Mouse (Mus musculus): Measurements from ENCODE around the gene Pea15a. TPM values are rescaled to one million over a fixed set of nuclear protein-coding genes. Genes with fewer than 3 reads are reported as not detected.

The Pea15a gene
- polyA plus RNA-seq, 1 experiment from 2014 or later = 91.8 TPM

DNA sequence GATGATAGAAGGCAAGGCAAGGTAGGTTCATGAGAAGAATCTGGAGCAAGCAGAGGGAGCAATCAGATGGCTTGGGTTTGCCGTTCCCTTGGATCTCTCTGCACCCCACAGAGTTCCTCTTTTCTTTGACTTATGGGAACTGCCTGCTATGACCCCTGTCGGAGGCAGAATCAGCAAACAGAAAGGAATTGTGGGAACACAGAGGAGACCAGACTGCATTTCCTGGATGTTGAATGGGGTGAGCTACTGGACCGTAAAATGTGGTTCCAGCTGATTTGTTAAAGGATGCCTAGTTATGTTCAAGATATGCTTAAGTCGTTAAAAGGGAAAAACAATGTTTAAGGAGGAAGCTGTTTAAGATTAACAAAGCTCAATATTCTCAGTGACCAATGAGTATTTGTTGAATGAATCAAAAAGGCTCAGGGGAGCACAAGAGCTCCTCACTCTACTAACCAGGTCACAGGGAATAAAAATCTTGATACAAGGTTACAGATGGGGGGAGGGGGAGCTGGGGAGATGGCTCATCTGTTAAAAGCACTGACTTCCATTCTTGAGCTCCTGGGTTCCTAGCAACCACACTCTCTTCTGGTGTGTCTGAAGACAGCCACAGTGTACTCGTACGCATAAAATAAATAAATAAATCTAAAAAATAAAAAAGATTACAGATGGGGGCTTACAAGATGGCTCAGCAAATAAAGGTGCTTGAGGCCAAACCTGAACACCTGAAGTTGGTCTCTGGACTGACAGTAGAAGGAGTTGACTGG lies 34.5 kb upstream of the Pea15a start:
- Histone ChIP-seq H3K9me3 (replicated peaks; ENCODE audit: low read length) (no peaks in the 10 kb centered on the region), H3K4me3 (replicated peaks; ENCODE audit: low read depth, low read length) (no peak overlapping the region), H3K36me3 (ENCODE audit: insufficient read depth, low read length) (no peaks in the 10 kb centered on the region), H3K4me2 (ENCODE audit: low read length) (no peak overlapping the region), H3K4me1 (replicated peaks; ENCODE audit: insufficient read depth, low read length) (peaks cover 8% of the 10 kb centered on the region; the same call in 1 of the 2 replicates), H3K27ac (peak overlapping the region; percentile 71), H3K27me3 (ENCODE audit: insufficient read depth, low read length) (no peaks in the 10 kb centered on the region), H3K9ac (ENCODE audit: low read depth, low read length) (no peak overlapping the region)
- 37% methylated on average over 6 of the region's 6 CpGs for WGBS
- ATAC-seq (replicated peaks; ENCODE audit: low FRiP score, low read depth) (no peak; the same call in 1 of the 2 replicates), DNase-seq (ENCODE audit: low spot score) (peak; percentile 52)
- peak; percentile 22; the same call in 1 of the 2 replicates for TF ChIP-seq CTCF (IDR thresholded peaks at IDR 0.05; ENCODE audit: low read depth)

DNA sequence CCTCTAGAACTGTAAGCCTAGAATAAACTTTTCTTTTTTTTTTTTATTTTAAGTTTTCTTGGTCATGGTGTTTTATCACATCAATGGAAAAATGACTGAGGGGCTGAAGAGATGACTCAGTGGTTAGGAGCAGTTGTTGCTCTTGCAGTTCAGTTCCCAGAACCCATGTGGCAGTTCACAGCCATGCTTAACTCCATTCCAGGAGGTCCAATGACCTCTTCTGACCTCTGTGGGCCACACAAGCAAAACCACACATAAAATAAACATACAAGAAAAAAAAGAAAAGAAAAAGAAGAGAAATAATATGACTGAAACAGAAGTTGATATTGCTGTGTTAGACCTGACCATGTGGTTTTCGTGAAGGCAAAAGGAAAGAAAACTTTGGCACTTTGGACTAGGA lies 22.6 kb upstream of the Pea15a start:
- DNase-seq (ENCODE audit: low spot score) (no peak), ATAC-seq (replicated peaks; ENCODE audit: low FRiP score, low read depth) (no peak)
- Histone ChIP-seq H3K27ac (no peak overlapping the region), H3K4me2 (ENCODE audit: low read length) (no peak overlapping the region), H3K27me3 (ENCODE audit: insufficient read depth, low read length) (no peaks in the 10 kb centered on the region), H3K36me3 (ENCODE audit: insufficient read depth, low read length) (no peaks in the 10 kb centered on the region), H3K4me3 (replicated peaks; ENCODE audit: low read depth, low read length) (no peak overlapping the region), H3K9me3 (replicated peaks; ENCODE audit: low read length) (no peaks in the 10 kb centered on the region), H3K9ac (ENCODE audit: low read depth, low read length) (no peak overlapping the region), H3K4me1 (replicated peaks; ENCODE audit: insufficient read depth, low read length) (no peaks in the 10 kb centered on the region)
- TF ChIP-seq CTCF (IDR thresholded peaks at IDR 0.05; ENCODE audit: low read depth) = no peak
- WGBS = 78% methylated on average over 1 of the region's 1 CpGs

DNA sequence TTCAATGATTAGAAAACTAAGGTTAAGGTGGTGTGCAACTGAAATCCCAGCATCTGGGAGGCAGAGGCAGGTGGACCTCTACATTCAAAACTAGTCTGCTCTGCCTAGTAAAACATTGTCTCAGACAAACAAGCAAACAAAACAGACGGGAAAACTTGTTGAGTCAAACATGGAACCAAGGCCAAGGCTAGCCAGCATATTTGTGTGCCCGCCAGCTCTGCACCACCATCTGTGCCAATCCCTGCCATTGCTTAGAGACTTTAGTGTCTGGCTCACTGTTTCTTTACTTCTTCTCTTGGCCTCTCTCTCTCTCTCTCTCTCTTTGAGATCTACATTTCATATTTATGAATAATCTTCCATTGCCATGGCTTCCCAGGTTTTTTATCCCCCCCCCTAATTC lies 21.6 kb upstream of the Pea15a start:
- Histone ChIP-seq H3K4me3 (replicated peaks; ENCODE audit: low read depth, low read length) (no peak overlapping the region), H3K9ac (ENCODE audit: low read depth, low read length) (no peak overlapping the region), H3K9me3 (replicated peaks; ENCODE audit: low read length) (no peaks in the 10 kb centered on the region), H3K4me2 (ENCODE audit: low read length) (no peak overlapping the region), H3K36me3 (ENCODE audit: insufficient read depth, low read length) (no peaks in the 10 kb centered on the region), H3K27me3 (ENCODE audit: insufficient read depth, low read length) (no peaks in the 10 kb centered on the region), H3K4me1 (replicated peaks; ENCODE audit: insufficient read depth, low read length) (no peaks in the 10 kb centered on the region), H3K27ac (no peak overlapping the region)
- no peak for DNase-seq (ENCODE audit: low spot score)
- WGBS = 93% methylated on average over 2 of the region's 2 CpGs
- no peak for ATAC-seq (replicated peaks; ENCODE audit: low FRiP score, low read depth)
- TF ChIP-seq CTCF (IDR thresholded peaks at IDR 0.05; ENCODE audit: low read depth) = no peak

DNA sequence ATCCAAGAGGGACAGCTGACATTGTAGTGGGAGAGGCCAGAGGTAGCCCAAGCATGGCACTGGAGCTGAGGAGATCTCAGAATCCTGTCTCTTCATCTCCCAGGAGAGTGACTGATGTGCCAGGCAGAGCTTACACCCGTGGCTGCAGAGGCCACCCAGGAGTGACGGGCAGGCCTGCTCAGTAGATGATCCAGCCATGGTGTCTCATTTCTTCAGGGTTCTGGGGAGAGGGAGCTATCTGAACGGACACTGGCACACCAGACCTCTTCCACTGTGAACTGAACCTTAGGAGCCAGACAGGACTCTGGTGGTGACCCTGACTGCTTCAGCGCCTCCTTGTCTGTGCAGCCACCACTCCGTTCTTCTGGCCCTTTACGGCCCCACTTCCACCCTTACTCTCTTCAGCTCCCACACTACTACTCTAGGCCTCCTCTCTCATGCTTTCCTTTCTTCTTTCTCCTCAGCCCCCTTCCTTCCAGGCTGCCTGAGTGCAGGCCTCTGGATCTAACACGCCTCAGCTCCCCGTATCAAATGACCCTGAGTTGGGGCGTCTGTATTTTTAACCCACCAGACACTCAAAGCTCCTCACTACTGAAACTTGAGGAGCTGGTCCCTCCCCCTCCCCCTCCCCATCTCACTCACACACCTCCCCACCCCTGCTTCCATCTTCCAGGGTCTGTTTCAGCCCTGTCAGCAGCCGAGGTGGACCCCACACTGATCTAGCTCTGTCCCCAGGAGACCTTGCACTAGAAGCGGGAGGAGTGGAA lies 14.9 kb upstream of the Pea15a start:
- no peaks in the 10 kb centered on the region for H3K9me3 ChIP-seq (replicated peaks; ENCODE audit: low read length)
- H3K27me3 ChIP-seq (ENCODE audit: insufficient read depth, low read length) = no peaks in the 10 kb centered on the region
- peak overlapping the region; percentile 74 for H3K27ac ChIP-seq

DNA sequence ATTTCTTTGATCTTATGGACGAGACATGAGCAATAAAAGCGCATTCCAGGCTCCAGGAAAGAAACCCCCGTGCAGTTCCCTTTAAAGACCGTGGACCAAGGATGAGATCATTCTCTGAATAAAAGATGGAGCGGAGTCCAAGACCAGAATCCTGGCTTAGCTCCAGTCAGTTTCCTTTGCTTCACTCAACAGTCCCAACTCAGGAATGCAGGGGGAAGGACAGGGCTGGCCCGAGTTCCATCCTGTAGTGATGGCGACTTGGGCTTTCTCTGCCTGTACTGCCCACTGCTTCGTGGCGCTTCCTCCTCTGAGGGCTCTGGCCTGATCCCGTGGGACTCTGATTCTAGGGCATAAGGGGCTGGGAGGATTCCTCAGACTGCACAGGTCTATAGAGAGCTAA lies 13.8 kb upstream of the Pea15a start:
- no peak overlapping the region for H3K4me2 ChIP-seq (ENCODE audit: low read length)
- DNase-seq (ENCODE audit: low spot score) = peak; percentile 88

More for the DNA sequence above, 14.9 kb upstream of the Pea15a start:
- peak; percentile 75 for DNase-seq (ENCODE audit: low spot score)
- peak; percentile 37 for ATAC-seq (replicated peaks; ENCODE audit: low FRiP score, low read depth)
- Histone ChIP-seq H3K4me3 (replicated peaks; ENCODE audit: low read depth, low read length) (no peak overlapping the region), H3K4me1 (replicated peaks; ENCODE audit: insufficient read depth, low read length) (peaks cover 32% of the 10 kb centered on the region), H3K4me2 (ENCODE audit: low read length) (no peak overlapping the region), H3K36me3 (ENCODE audit: insufficient read depth, low read length) (no peaks in the 10 kb centered on the region), H3K9ac (ENCODE audit: low read depth, low read length) (no peak overlapping the region)
- 29% methylated on average over 11 of the region's 11 CpGs for WGBS
- TF ChIP-seq CTCF (IDR thresholded peaks at IDR 0.05; ENCODE audit: low read depth) = no peak

More for the DNA sequence above, 13.8 kb upstream of the Pea15a start:
- Histone ChIP-seq H3K9me3 (replicated peaks; ENCODE audit: low read length) (no peaks in the 10 kb centered on the region), H3K36me3 (ENCODE audit: insufficient read depth, low read length) (no peaks in the 10 kb centered on the region), H3K4me1 (replicated peaks; ENCODE audit: insufficient read depth, low read length) (peaks cover 32% of the 10 kb centered on the region), H3K4me3 (replicated peaks; ENCODE audit: low read depth, low read length) (no peak overlapping the region), H3K27ac (peak overlapping the region; percentile 60), H3K9ac (ENCODE audit: low read depth, low read length) (no peak overlapping the region), H3K27me3 (ENCODE audit: insufficient read depth, low read length) (no peaks in the 10 kb centered on the region)
- ATAC-seq (replicated peaks; ENCODE audit: low FRiP score, low read depth) = 0 out of 2 replicates have a peak, but pooled peaks have one; percentile 5
- 30% methylated on average over 10 of the region's 10 CpGs for WGBS
- TF ChIP-seq CTCF (IDR thresholded peaks at IDR 0.05; ENCODE audit: low read depth) = no peak
